Mouse (Mus musculus) MEL (cell line): ENCODE results near the gene Klk9. TPM values are rescaled to one million over a fixed set of nuclear protein-coding genes. Genes with fewer than 3 reads are reported as not detected.

Experiments
- DNase-seq: peaks from one replicate; pipeline ENCODE4 v3.0.0; 2011; ENCODE audit warnings: low read depth, low spot score
- H3K27ac ChIP-seq: 2 replicates; pipeline ENCODE4 v1.5.1; 2012; ENCODE audit warnings: low read depth, mild to moderate bottlenecking, control low read depth, low read length, moderate library complexity; ENCODE audit not compliant: control insufficient read depth
- H3K27me3 ChIP-seq, 2 experiments: fragments of 150-350 bp in 1 of 2; sonication (generic) in 1 of 2; 2 replicates each; pipeline ENCODE4 v1.6.1; 2012; ENCODE audit warnings: low read length in 2 of 2, mild to moderate bottlenecking in 2 of 2, improper control_type of control experiment in 1 of 2, moderate library complexity in 1 of 2; ENCODE audit not compliant: insufficient read depth in 2 of 2, control insufficient read depth in 1 of 2
- H3K36me3 ChIP-seq, 2 experiments: 2 replicates each; pipeline ENCODE4 v1.6.1; 2012 to 2014; ENCODE audit warnings: low read length in 2 of 2, improper control_type of control experiment in 1 of 2, inconsistent platforms in 1 of 2, mild to moderate bottlenecking in 1 of 2; ENCODE audit not compliant: insufficient read depth in 2 of 2, control insufficient read depth in 1 of 2
- H3K4me1 ChIP-seq, 2 experiments: fragments of 150-350 bp in 1 of 2; sonication (generic) in 1 of 2; 2 replicates each; pipeline ENCODE4 v1.6.1; 2012; ENCODE audit warnings: low read length in 2 of 2, improper control_type of control experiment in 1 of 2, mild to moderate bottlenecking in 1 of 2; ENCODE audit not compliant: insufficient read depth in 2 of 2, control insufficient read depth in 1 of 2
- H3K4me3 ChIP-seq, 2 experiments: fragments of 150-350 bp in 1 of 2; sonication (generic) in 1 of 2; 2 replicates each; pipeline ENCODE4 v1.5.1; 2012; ENCODE audit warnings: low read depth in 2 of 2, low read length in 2 of 2, mild to moderate bottlenecking in 2 of 2, moderate library complexity in 2 of 2, control low read depth in 1 of 2, improper control_type of control experiment in 1 of 2; ENCODE audit not compliant: control insufficient read depth in 1 of 2, insufficient read depth in 1 of 2
- H3K79me2 ChIP-seq: 2 replicates; pipeline ENCODE4 v1.6.1; 2012; ENCODE audit warnings: mild to moderate bottlenecking, low read length, moderate library complexity; ENCODE audit not compliant: control insufficient read depth, poor library complexity, insufficient read depth
- H3K9ac ChIP-seq: 2 replicates; pipeline ENCODE4 v1.6.1; 2012; ENCODE audit warnings: low read depth, mild to moderate bottlenecking, control low read depth, low read length, moderate library complexity; ENCODE audit not compliant: control insufficient read depth, poor library complexity, severe bottlenecking
- H3K9me3 ChIP-seq: fragments of 150-350 bp; sonication (generic); replicated peaks from 2 replicates; pipeline ENCODE4 v1.6.1; 2012; ENCODE audit warnings: mild to moderate bottlenecking, low read length, improper control_type of control experiment, moderate library complexity; ENCODE audit not compliant: insufficient read depth
- CHD2 ChIP-seq: IDR thresholded peaks from 2 replicates; pipeline ENCODE4 v1.6.1; 2011; ENCODE audit warnings: low read length, improper control_type of control experiment
- CTCF ChIP-seq, 3 experiments: IDR thresholded peaks in 2 of 3; conservative IDR thresholded peaks in 1 of 3; 2 replicates each; pipeline ENCODE4 v1.5.1; 2011 to 2012; ENCODE audit warnings: low read length in 3 of 3, low read depth in 2 of 3, mild to moderate bottlenecking in 2 of 3, improper control_type of control experiment in 1 of 3, inconsistent platforms in 1 of 3, mixed read lengths in 1 of 3, moderate library complexity in 1 of 3; ENCODE audit not compliant: control insufficient read depth in 1 of 3, insufficient read depth in 1 of 3, poor library complexity in 1 of 3, severe bottlenecking in 1 of 3
- ELF1 ChIP-seq: IDR thresholded peaks from 2 replicates; pipeline ENCODE4 v1.6.1; 2014; ENCODE audit warnings: low read depth, mild to moderate bottlenecking, inconsistent platforms, low read length, improper control_type of control experiment, moderate library complexity
- ETS1 ChIP-seq: IDR thresholded peaks from 2 replicates; pipeline ENCODE4 v1.6.1; 2012; ENCODE audit warnings: low read depth, mild to moderate bottlenecking, inconsistent platforms, low read length, improper control_type of control experiment, moderate library complexity
- GATA1 ChIP-seq: IDR thresholded peaks from 2 replicates; pipeline ENCODE4 v1.6.1; 2011; ENCODE audit warnings: low read depth, low read length, improper control_type of control experiment
- HCFC1 ChIP-seq: IDR thresholded peaks from 2 replicates; pipeline ENCODE4 v1.6.1; 2012; ENCODE audit warnings: low read depth, mild to moderate bottlenecking, inconsistent platforms, low read length, improper control_type of control experiment, moderate library complexity
- JUND ChIP-seq: IDR thresholded peaks from 2 replicates; pipeline ENCODE4 v1.6.1; 2011; ENCODE audit warnings: low read depth, mild to moderate bottlenecking, improper control_type of control experiment, low read length
- KAT2A ChIP-seq: conservative IDR thresholded peaks from 2 replicates; pipeline ENCODE4 v1.6.1; 2012; ENCODE audit warnings: low read depth, low read length, improper control_type of control experiment, inconsistent platforms
- MAFK ChIP-seq: IDR thresholded peaks from 2 replicates; pipeline ENCODE4 v1.6.1; 2011; ENCODE audit warnings: low read depth, mild to moderate bottlenecking, low read length, improper control_type of control experiment, borderline replicate concordance
- MEF2A ChIP-seq: IDR thresholded peaks from 2 replicates; pipeline ENCODE4 v1.6.1; 2014; ENCODE audit warnings: low read depth, mild to moderate bottlenecking, inconsistent platforms, low read length, improper control_type of control experiment; ENCODE audit not compliant: poor library complexity, insufficient replicate concordance, severe bottlenecking; ENCODE audit errors: extremely low read depth
- MYC ChIP-seq: IDR thresholded peaks from 2 replicates; pipeline ENCODE4 v1.6.1; 2011; ENCODE audit warnings: low read depth, mild to moderate bottlenecking, low read length, improper control_type of control experiment, moderate library complexity
- NELFE ChIP-seq: IDR thresholded peaks from 2 replicates; pipeline ENCODE4 v1.6.1; 2011; ENCODE audit warnings: low read depth, low read length, improper control_type of control experiment
- NRF1 ChIP-seq: IDR thresholded peaks from 2 replicates; pipeline ENCODE4 v1.6.1; 2014; ENCODE audit warnings: low read depth, mild to moderate bottlenecking, inconsistent platforms, low read length, improper control_type of control experiment, moderate library complexity; ENCODE audit not compliant: poor library complexity, insufficient read depth, severe bottlenecking
- POLR2A ChIP-seq, 2 experiments: IDR thresholded peaks; 2 replicates each; pipeline ENCODE4 v1.6.1; 2011 to 2012; ENCODE audit warnings: low read length in 2 of 2, mild to moderate bottlenecking in 2 of 2, control low read depth in 1 of 2, improper control_type of control experiment in 1 of 2, low read depth in 1 of 2, moderate library complexity in 1 of 2; ENCODE audit not compliant: control insufficient read depth in 1 of 2, insufficient read depth in 1 of 2, poor library complexity in 1 of 2
- POLR2AphosphoS5 ChIP-seq: IDR thresholded peaks from 2 replicates; pipeline ENCODE4 v1.6.1; 2012; ENCODE audit warnings: low read depth, borderline replicate concordance, mild to moderate bottlenecking, inconsistent platforms, low read length, moderate library complexity, mixed read lengths
- SIN3A ChIP-seq: IDR thresholded peaks from 2 replicates; pipeline ENCODE4 v1.6.1; 2012; ENCODE audit warnings: low read length, improper control_type of control experiment, inconsistent platforms
- TAL1 ChIP-seq: IDR thresholded peaks from 2 replicates; pipeline ENCODE4 v1.6.1; 2012; ENCODE audit warnings: mild to moderate bottlenecking, inconsistent platforms, low read length, moderate library complexity, mixed read lengths
- TBP ChIP-seq: IDR thresholded peaks from 2 replicates; pipeline ENCODE4 v1.8.0; 2011; ENCODE audit warnings: low read depth, low read length, improper control_type of control experiment
- TCF12 ChIP-seq: IDR thresholded peaks from 2 replicates; pipeline ENCODE4 v1.6.1; 2014; ENCODE audit warnings: low read depth, mild to moderate bottlenecking, inconsistent platforms, low read length, improper control_type of control experiment, moderate library complexity
- UBTF ChIP-seq: IDR thresholded peaks from 2 replicates; pipeline ENCODE4 v1.6.1; 2012; ENCODE audit warnings: low read depth, mild to moderate bottlenecking, inconsistent platforms, low read length, improper control_type of control experiment, moderate library complexity, borderline replicate concordance; ENCODE audit not compliant: insufficient read depth
- ZMIZ1 ChIP-seq: IDR thresholded peaks from 2 replicates; pipeline ENCODE4 v1.6.1; 2012; ENCODE audit warnings: low read depth, mild to moderate bottlenecking, inconsistent platforms, low read length, improper control_type of control experiment, moderate library complexity
- ZNF384 ChIP-seq: IDR thresholded peaks from 2 replicates; pipeline ENCODE4 v1.6.1; 2012; ENCODE audit warnings: low read depth, mild to moderate bottlenecking, inconsistent platforms, low read length, improper control_type of control experiment
- polyA plus RNA-seq, 2 experiments: library from polyadenylated mRNA; stranded (reverse) in 1 of 2; unstranded in 1 of 2; fragments of >175 nt in 1 of 2; fragments of >200 nt in 1 of 2; gene quantifications; 2 replicates each; pipeline versions ENCODE4 v1.2.1 to v1.2.4; 2012; ENCODE audit warnings: low replicate concordance in 2 of 2, low read depth in 1 of 2; ENCODE audit not compliant: insufficient read length in 2 of 2, insufficient read depth in 1 of 2, missing spikeins in 1 of 2
- total RNA-seq: library from RNA; depleted of rRNA; stranded (reverse); fragments of 300-350 nt; gene quantifications from 2 replicates; pipeline ENCODE4 v1.2.3, GENCODE M21; 2012

The Klk9 gene
- total and polyA plus RNA-seq, 3 experiments: not detected

GRCm38 (mm10) chr7:43829006-43829405 lies 37.3 kb downstream of the Klk9 start:
- Histone ChIP-seq H3K36me3 (no peaks in the 10 kb centered on the region), H3K79me2 (no peaks in the 10 kb centered on the region), H3K4me1 (no peaks in the 10 kb centered on the region), H3K9ac (no peak overlapping the region), H3K27me3 (no peaks in the 10 kb centered on the region), H3K4me3 (no peak overlapping the region), H3K27ac (no peak overlapping the region), H3K9me3 (no peaks in the 10 kb centered on the region)
- no peak for TF ChIP-seq TCF12
- no peak for TF ChIP-seq SIN3A
- no peak for TF ChIP-seq ELF1
- no peak for TF ChIP-seq HCFC1
- TF ChIP-seq ZNF384: no peak
- no peak for TF ChIP-seq GATA1
- TF ChIP-seq KAT2A: no peak
- TF ChIP-seq MAFK: no peak
- no peak for TF ChIP-seq TAL1
- TF ChIP-seq CTCF (IDR thresholded peaks at IDR 0.05 in 2 of 3, conservative IDR thresholded peaks at IDR 0.05 in 1 of 3; ENCODE audit: control insufficient read depth in 1 of 3, insufficient read depth in 1 of 3, low read depth in 2 of 3, low read length in 3 of 3, poor library complexity in 1 of 3, severe bottlenecking in 1 of 3): no peak
- TF ChIP-seq UBTF: no peak
- TF ChIP-seq MYC: no peak
- no peak for TF ChIP-seq NELFE
- no peak for TF ChIP-seq ZMIZ1
- TF ChIP-seq POLR2A (IDR thresholded peaks at IDR 0.05; ENCODE audit: control insufficient read depth in 1 of 2, insufficient read depth in 1 of 2, low read depth in 1 of 2, low read length in 2 of 2, poor library complexity in 1 of 2): no peak
- no peak for TF ChIP-seq CHD2
- TF ChIP-seq TBP: no peak
- TF ChIP-seq NRF1: no peak
- no peak for TF ChIP-seq POLR2AphosphoS5
- no peak for DNase-seq

GRCm38 (mm10) chr7:43841701-43842100 lies 50.0 kb downstream of the Klk9 start, which contains the start of gene Klk5:
Klk5 (plus strand) TSS chr7:43841971.
- Histone ChIP-seq H3K9me3 (no peaks in the 10 kb centered on the region), H3K27me3 (no peaks in the 10 kb centered on the region)

More at GRCm38 (mm10) chr7:43841701-43842100, 50.0 kb downstream of the Klk9 start, which contains the start of gene Klk5:
- no peak for TF ChIP-seq MYC
- TF ChIP-seq KAT2A: no peak
- no peak for TF ChIP-seq JUND
- TF ChIP-seq ETS1: no peak
- no peak for TF ChIP-seq MEF2A
- TF ChIP-seq HCFC1: no peak
- no peak for TF ChIP-seq TAL1
- TF ChIP-seq, all 39 proteins: peak for 0
- H3K4me1 ChIP-seq: no peaks in the 10 kb centered on the region
- H3K36me3 ChIP-seq: no peaks in the 10 kb centered on the region
- H3K4me3 ChIP-seq: no peak within 1 kb of the TSS
- no peak for DNase-seq
- no peak within 1 kb of the TSS for H3K9ac ChIP-seq
- H3K27ac ChIP-seq: no peak within 1 kb of the TSS
- no peaks in the 10 kb centered on the region for H3K79me2 ChIP-seq
